Mouse (Mus musculus): ENCODE measurements at regions not wholly inside any gene's neighbourhood (a gene's known extent, or its start where the extent isn't known, plus 50 kb on each side); places are given as distances from the start of the nearest gene placed in this dataset.

DNA sequence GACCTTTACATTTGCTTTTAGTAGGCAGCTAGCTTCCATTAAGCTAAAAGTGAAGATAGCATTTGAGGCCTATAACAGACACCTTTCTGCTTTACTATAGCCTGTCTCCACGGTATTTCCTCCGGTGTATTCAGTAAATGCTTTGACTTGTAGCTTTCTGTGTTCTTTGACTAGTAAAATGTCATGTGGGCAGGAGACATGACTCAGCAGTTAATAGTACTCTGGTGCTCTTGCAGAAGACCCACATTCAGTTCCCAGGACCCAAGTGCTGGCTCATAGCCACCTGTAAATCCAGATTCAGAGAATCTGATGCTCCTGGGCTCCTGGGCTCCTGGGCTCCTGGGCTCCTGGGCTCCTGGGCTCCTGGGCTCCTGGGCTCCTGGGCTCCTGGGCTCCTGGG, 91.7 kb upstream of the Hs6st1 start:
- no peak overlapping the region for H3K4me3 ChIP-seq
- intact Hi-C loops (cut with DNase I) = no loop called here
- no peak for TF ChIP-seq CTCF (IDR thresholded peaks at IDR 0.05)
- no peak for DNase-seq
- no peak overlapping the region for H3K27ac ChIP-seq

DNA sequence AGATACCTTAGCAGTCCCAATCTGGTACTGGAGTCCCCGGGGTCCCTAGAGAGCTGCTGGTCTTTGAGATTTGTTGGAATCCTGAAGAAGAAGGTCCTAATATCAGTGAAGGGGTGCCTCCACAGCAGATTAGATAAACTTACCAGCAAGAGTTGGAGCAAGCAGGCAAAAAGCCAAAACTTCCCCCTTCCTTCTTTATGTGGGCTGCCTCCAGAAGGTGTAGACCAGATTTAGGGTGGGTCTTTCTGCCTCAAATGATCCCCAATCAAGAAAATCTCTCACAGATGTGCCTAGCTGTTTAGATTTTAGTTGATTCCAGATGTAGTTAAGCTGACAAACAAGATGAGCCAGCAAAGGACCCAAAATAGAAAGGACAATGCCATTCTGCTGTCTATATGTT, 90.1 kb upstream of the Hs6st1 start:
- intact Hi-C loops (cut with DNase I) = no loop called here
- no peak for DNase-seq
- Histone ChIP-seq H3K27ac (no peak overlapping the region), H3K4me3 (no peak overlapping the region)
- TF ChIP-seq CTCF (IDR thresholded peaks at IDR 0.05) = no peak

DNA sequence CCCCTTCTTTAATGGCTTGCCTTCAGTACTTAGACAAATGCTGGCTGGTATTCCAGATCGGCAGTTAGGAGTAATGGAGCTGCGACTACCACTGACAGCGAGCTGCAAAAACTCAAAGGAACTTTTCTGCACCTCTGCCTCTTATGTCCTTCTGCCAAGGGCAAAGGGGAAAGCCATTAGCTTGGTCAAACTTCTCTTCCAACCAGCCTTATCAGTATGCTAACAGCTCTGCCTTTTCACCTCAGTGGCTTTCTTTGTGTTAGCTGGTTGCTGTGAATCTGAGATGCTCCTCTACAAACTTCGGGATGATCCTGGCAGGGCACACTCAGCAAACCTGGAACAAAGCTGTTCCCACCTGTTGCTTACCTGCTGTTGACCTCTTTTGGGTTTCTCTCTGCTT, 89.4 kb upstream of the Hs6st1 start:
- intact Hi-C loops (cut with DNase I) = no loop called here
- Histone ChIP-seq H3K27ac (no peak overlapping the region), H3K4me3 (no peak overlapping the region)
- DNase-seq = no peak
- no peak for TF ChIP-seq CTCF (IDR thresholded peaks at IDR 0.05)

DNA sequence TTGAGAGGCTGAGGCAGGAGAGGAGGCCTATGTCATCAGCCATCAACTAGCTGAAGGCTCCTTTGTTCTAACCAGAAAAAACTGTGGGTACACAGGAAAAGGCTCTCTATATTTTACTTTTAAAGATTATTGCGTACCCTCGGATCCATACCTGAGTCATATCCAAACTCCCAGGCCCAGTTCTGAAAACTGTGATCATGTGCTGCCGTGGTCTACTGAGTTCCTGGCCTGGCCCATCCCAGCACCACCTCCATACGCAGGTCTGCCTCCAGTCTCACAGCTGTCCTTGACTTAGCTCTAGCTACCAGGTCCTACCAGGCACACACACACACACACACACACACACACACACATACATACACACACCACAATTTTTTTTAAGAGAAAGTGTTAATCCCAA, 87.0 kb upstream of the Hs6st1 start:
- no peak for TF ChIP-seq CTCF (IDR thresholded peaks at IDR 0.05)
- intact Hi-C loops (cut with DNase I) = no loop called here
- DNase-seq = no peak
- no peak overlapping the region for H3K27ac ChIP-seq
- H3K4me3 ChIP-seq = no peak overlapping the region

DNA sequence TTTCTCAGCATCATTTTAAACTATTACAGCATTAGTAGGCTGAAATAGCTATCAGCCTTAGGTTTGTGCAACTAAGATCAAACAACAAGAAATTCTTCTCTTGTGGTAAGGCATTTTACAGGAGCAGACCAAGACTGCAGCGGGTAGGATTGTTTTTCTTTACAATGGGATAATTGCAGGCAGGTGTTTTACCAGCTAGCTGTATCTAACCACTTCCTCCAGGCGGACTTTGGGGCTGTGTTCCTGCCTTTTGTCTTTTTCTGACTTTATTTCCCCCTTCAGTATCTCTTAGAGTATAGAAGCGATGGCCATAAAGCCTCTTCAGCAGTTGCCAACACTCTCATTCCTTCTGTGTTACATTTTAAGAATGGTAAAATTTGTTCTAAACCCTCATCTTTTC, 84.8 kb upstream of the Hs6st1 start:
- Histone ChIP-seq H3K27ac (no peak overlapping the region), H3K4me3 (no peak overlapping the region)
- TF ChIP-seq CTCF (IDR thresholded peaks at IDR 0.05) = no peak
- intact Hi-C loops (cut with DNase I) = no loop called here
- DNase-seq = no peak

DNA sequence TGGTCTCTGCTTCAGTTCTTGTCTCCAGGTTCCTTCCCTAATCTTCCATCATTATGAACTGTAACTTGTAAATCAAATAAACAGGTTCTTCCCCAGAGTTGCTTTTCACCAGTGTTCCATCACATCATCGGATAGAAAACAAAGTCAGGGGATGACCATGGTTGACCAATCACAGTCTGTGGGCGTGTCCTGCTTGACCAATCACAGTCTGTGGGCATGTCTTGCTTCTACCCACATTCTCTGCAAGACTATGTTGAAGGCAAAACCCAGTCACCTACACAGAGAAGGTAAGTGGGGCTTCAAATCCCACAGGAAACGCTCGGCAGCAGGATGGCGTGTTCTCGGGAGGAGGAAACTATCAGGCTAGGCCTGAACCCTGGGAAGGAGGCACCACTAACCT, 82.9 kb upstream of the Hs6st1 start:
- DNase-seq = no peak
- intact Hi-C loops (cut with DNase I) = no loop called here
- Histone ChIP-seq H3K4me3 (no peak overlapping the region), H3K27ac (no peak overlapping the region)
- no peak for TF ChIP-seq CTCF (IDR thresholded peaks at IDR 0.05)

DNA sequence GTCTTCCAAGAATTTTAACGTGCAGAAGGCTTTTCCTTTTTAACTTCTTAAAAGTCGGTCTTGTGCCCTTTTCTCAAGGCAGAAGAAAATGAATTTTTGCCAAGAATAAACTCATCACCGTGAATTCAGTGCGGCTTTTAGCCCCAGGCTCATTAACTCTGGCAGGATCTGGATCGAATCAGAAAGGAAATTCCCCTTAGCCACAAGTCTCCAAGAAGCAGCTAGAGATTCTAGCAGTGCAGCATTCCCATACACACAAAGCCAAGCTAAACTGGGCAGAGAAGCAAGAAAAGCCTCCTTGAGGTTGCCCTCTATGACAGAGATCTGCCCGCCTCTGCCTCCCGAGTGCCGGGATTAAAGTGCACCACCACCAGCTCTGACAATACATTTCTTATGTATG, 81.5 kb upstream of the Hs6st1 start:
- no peak overlapping the region for H3K27ac ChIP-seq
- H3K4me3 ChIP-seq = no peak overlapping the region
- TF ChIP-seq CTCF (IDR thresholded peaks at IDR 0.05) = no peak
- no peak for DNase-seq
- intact Hi-C loops (cut with DNase I) = no loop called here

DNA sequence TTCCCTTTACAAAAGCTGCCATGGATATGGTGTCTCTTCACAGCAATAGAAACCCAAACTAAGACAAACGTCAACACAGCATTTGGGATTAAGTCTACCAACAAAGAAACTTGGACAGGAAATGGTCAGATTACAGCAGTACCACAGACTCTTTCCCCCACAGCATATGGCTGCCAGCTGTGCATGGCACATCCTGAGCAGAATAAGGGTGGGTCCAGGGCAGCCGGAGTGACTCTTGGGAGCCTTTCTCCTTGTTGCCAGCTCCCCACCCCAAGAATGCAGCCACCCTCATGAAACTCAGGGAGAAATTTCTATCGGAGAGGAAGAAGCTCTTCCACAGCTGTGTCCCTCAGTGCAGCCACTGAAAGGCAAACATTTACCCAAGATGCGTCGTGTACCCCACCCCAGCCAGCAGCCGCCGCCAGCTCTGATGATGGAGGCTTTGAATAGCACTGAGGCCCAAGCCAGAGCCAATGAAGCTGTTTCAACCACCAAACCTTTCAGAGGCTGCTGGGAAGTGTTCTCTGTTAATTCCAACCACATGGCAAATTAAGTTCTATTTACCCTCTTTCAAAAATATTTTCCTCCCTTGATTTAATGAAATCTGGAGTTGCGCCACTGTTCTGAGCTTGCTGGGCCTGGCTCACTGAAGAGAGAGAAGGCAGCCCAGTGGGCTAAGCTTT, 75.8 kb upstream of the Hs6st1 start:
- TF ChIP-seq CTCF (IDR thresholded peaks at IDR 0.05) = no peak
- intact Hi-C loops (cut with DNase I) = no loop called here
- peak; percentile 33 for DNase-seq
- no peak overlapping the region for H3K27ac ChIP-seq
- no peak overlapping the region for H3K4me3 ChIP-seq

DNA sequence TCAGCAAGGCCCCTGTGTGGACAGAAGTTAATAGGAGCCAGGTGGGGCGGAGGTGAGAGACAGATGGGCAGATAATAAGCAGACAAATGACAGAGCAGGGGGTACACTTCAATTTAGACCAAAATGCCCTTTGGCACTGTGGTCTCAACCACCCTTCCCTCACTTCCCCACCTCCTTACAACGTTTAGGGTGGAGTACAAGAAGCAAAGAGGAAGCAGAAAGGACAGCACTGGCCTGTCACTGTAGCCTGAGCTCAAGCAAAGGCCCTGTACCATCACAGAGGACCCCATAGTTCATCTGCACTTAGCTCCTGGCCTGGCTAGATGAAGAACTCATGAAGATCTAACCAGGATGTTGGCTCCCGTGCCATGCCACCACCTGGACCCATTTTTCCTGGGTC, 75.3 kb upstream of the Hs6st1 start:
- no peak for DNase-seq
- Histone ChIP-seq H3K27ac (no peak overlapping the region), H3K4me3 (no peak overlapping the region)
- intact Hi-C loops (cut with DNase I) = no loop called here
- TF ChIP-seq CTCF (IDR thresholded peaks at IDR 0.05) = no peak

DNA sequence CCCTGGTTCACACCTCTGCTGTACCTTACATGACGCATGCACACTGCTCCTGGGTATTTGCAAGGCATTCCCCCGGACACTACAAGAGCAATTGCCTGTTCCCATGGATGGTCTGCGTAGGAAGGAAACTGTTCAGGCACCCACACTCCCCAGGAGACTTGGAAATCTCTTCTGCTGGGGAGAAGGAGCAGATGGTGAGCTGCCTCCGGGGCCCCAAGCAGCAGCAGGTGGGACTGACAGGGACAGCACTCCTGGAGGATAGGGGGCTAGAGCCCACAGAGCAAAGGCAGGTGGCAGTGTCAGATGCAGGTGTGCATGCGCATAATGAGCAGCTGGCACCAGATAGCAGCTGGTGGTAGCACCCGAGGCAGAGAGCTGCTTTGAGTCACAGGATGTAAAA, 72.5 kb upstream of the Hs6st1 start:
- Histone ChIP-seq H3K27ac (no peak overlapping the region), H3K4me3 (no peak overlapping the region)
- intact Hi-C loops (cut with DNase I) = no loop called here
- DNase-seq = no peak
- no peak for TF ChIP-seq CTCF (IDR thresholded peaks at IDR 0.05)

DNA sequence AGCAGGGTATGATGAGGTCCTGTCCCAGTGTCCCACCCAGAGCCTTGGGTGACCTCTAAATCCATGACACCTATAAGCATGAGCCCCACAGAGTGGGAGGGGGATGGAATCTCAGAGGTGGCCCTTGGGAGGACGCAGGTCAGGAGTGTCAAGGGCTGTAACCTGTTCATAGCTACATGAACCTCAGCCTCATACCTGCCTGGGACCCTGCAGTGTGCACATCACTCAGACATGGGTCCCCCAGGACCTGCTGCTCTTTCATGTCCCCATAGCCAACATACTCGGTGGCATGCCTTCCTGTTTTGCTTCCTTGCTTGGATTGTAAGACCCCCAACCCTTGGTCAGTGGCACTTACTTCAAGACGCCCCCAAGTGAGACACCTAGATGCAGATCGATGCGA, 66.9 kb upstream of the Hs6st1 start:
- Histone ChIP-seq H3K4me3 (no peak overlapping the region), H3K27ac (no peak overlapping the region)
- TF ChIP-seq CTCF (IDR thresholded peaks at IDR 0.05) = no peak
- DNase-seq = no peak
- intact Hi-C loops (cut with DNase I) = no loop called here

DNA sequence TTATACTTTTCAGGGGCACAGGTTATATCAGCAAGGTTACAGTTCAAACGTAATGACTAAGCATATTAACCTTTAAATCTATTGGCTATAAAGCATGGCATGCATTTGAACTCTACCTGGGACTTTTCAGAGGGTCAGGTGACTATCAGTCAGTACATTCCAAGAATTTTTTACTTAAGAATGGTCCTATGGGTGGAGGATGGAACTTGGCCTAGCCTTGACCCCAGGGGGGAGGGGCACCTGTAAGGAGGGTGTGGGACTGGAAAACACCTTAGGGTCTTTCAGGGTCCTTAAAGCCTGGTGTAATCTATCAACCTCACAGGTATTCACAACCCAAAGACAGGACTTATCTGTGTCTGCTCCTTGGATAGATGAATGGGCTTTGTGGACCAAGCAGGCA, 66.4 kb upstream of the Hs6st1 start:
- no peak for DNase-seq
- no peak overlapping the region for H3K27ac ChIP-seq
- no peak overlapping the region for H3K4me3 ChIP-seq
- intact Hi-C loops (cut with DNase I) = no loop called here
- TF ChIP-seq CTCF (IDR thresholded peaks at IDR 0.05) = no peak

DNA sequence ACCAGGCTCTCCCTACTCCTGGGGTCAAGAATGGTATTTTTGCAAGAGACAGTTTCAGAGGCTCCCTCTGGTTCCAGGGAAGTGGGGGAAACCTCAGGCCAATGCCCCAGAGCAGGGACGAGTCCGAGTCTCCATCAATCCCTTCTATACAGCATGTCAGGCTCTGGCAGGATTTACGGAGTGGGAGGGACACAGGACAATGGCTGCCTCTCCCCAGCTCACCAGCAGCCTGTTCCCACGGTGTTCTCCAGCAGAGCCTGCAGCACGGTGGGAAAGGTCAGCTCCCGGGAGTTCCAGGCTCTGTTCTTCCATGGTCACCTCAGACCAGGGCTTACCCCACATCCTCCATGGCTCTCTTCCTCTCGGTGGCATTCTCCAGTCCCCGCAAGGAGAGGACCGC, 64.6 kb upstream of the Hs6st1 start:
- no peak for TF ChIP-seq CTCF (IDR thresholded peaks at IDR 0.05)
- no peak overlapping the region for H3K4me3 ChIP-seq
- H3K27ac ChIP-seq = no peak overlapping the region
- intact Hi-C loops (cut with DNase I) = no loop called here
- DNase-seq = no peak

DNA sequence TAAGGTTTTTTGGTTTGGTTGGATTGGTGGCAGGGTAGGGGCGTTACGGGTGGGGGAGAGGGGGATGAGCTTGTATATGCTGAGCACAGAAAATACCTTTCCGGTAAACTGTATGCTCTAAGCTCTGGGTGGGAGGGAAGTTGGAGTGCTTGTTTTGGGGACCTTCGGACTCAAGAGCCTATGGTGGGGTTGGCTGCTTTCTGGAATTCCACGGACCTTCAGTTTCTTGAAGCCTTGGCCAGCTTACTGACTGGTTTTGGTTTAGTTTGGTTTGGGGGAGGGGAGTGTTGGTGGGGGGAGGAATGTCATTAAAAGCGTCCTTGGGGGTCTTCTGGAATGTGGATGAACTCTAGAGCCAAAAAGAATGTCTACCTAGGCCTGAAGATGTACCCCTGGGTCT, 59.6 kb upstream of the Hs6st1 start:
- Histone ChIP-seq H3K27ac (no peak overlapping the region), H3K4me3 (no peak overlapping the region)
- DNase-seq = no peak
- TF ChIP-seq CTCF (IDR thresholded peaks at IDR 0.05) = no peak
- intact Hi-C loops (cut with DNase I) = no loop called here
